In genomic region chr19:36347376-36347775, GRCm38 (mm10) we compare ENCODE assay signal across 8 mouse cellular contexts. TPM values are rescaled to one million over a fixed set of nuclear protein-coding genes. Genes with fewer than 3 reads are reported as not detected.
DNase-seq lines count a peak whose midpoint lies in the region; ATAC-seq and TF ChIP-seq lines count a peak whose summit lies in the region.

No protein-coding gene starts in this region.

- no peak for ATAC-seq in neural tube, embryonic 11.5 days (ENCODE audit: insufficient read depth, low FRiP score, low TSS enrichment)
- ATAC-seq in kidney, postnatal 0 days (replicated peaks; ENCODE audit: low FRiP score, low read depth): no peak
- ATAC-seq in frontal cortex, adult (ENCODE audit: low TSS enrichment): no peak

- no peak for TF ChIP-seq CTCF in embryonic fibroblast, embryonic 13.5 days (IDR thresholded peaks at IDR 0.05; ENCODE audit: borderline replicate concordance, insufficient read depth, low read length)
- no peak for TF ChIP-seq CTCF in kidney, postnatal 0 days (IDR thresholded peaks at IDR 0.05; ENCODE audit: low read depth)

- no peak overlapping the region for H3K9ac ChIP-seq in neural tube, embryonic 11.5 days (ENCODE audit: low read length)
- no peak overlapping the region for H3K9ac ChIP-seq in kidney, postnatal 0 days (ENCODE audit: low read depth, low read length)

- no peaks in the 10 kb centered on the region for H3K36me3 ChIP-seq in neural tube, embryonic 11.5 days (ENCODE audit: control insufficient read depth, insufficient read depth, low read length)
- H3K36me3 ChIP-seq in kidney, postnatal 0 days (ENCODE audit: insufficient read depth, low read length): no peaks in the 10 kb centered on the region
- no peaks in the 10 kb centered on the region for H3K36me3 ChIP-seq in myocyte (ENCODE audit: control insufficient read depth, insufficient read depth)

- no peak overlapping the region for H3K27ac ChIP-seq in neural tube, embryonic 11.5 days (ENCODE audit: low read depth, low read length)
- no peak overlapping the region for H3K27ac ChIP-seq in embryonic fibroblast, embryonic 13.5 days (ENCODE audit: insufficient read depth, low read length)
- no peak overlapping the region for H3K27ac ChIP-seq in kidney, postnatal 0 days

- no peak for TF ChIP-seq POLR2A in embryonic fibroblast, embryonic 13.5 days (IDR thresholded peaks at IDR 0.05; ENCODE audit: low read depth, low read length)
- TF ChIP-seq POLR2A in myocyte (IDR thresholded peaks at IDR 0.05; ENCODE audit: insufficient read length, low read depth): no peak

- H3K4me3 ChIP-seq in neural tube, embryonic 11.5 days (ENCODE audit: low read depth, low read length): no peak overlapping the region
- 0 out of 2 replicates have a peak overlapping the region, but pooled peaks have one; percentile 73 for H3K4me3 ChIP-seq in embryonic fibroblast, embryonic 13.5 days (ENCODE audit: insufficient read depth, low read length)
- no peak overlapping the region; the same call in 1 of the 2 replicates for H3K4me3 ChIP-seq in kidney, postnatal 0 days (replicated peaks; ENCODE audit: low read depth, low read length)
- peak overlapping the region; percentile 27 for H3K4me3 ChIP-seq in myocyte

- 17% methylated on average over 6 of the region's 6 CpGs for WGBS in neural tube, embryonic 11.5 days
- 20% methylated on average over 6 of the region's 6 CpGs for WGBS in kidney, postnatal 0 days

- H3ac ChIP-seq in myocyte (ENCODE audit: control insufficient read depth, insufficient read length): no peak overlapping the region

- H3K4me1 ChIP-seq in neural tube, embryonic 11.5 days (ENCODE audit: control insufficient read depth, insufficient read depth, low read length): 0 out of 2 replicates have a peak, but pooled peaks cover 3% of the 10 kb centered on the region
- no peaks in the 10 kb centered on the region; the same call in 1 of the 2 replicates for H3K4me1 ChIP-seq in embryonic fibroblast, embryonic 13.5 days (ENCODE audit: control insufficient read depth, insufficient read depth, low read length)
- H3K4me1 ChIP-seq in kidney, postnatal 0 days (replicated peaks; ENCODE audit: insufficient read depth, low read length): no peaks in the 10 kb centered on the region

- no peak for DNase-seq in neural tube, embryonic 11.5 days (ENCODE audit: low spot score)
- DNase-seq in neural tube, embryonic 10.5 days (ENCODE audit: extremely low spot score, low spot score): no peak
- no peak for DNase-seq in kidney, postnatal 0 days (ENCODE audit: low spot score)
- no peak for DNase-seq in spleen, adult 18-20 months
- no peak for DNase-seq in urinary bladder, postnatal 4 days (ENCODE audit: low spot score in 2 of 2)

- H3K27me3 ChIP-seq in neural tube, embryonic 11.5 days (ENCODE audit: control insufficient read depth, insufficient read depth, low read length): peaks cover 39% of the 10 kb centered on the region
- peaks cover 22% of the 10 kb centered on the region for H3K27me3 ChIP-seq in kidney, postnatal 0 days (ENCODE audit: insufficient read depth, low read length)
- no peaks in the 10 kb centered on the region for H3K27me3 ChIP-seq in myocyte (ENCODE audit: control insufficient read depth, insufficient read depth, insufficient read length)

- H3K9me3 ChIP-seq in neural tube, embryonic 11.5 days (ENCODE audit: control insufficient read depth, low read length): no peaks in the 10 kb centered on the region
- no peaks in the 10 kb centered on the region for H3K9me3 ChIP-seq in kidney, postnatal 0 days (replicated peaks; ENCODE audit: low read length)

- peak overlapping the region; percentile 100; the same call in 1 of the 2 replicates for H3K4me2 ChIP-seq in neural tube, embryonic 11.5 days (ENCODE audit: low read depth)
- peak overlapping the region; percentile 99 for H3K4me2 ChIP-seq in kidney, postnatal 0 days (ENCODE audit: low read length)
- H3K4me2 ChIP-seq in myocyte (ENCODE audit: low read depth): peak overlapping the region; percentile 74

- H3K79me2 ChIP-seq in myocyte (ENCODE audit: control insufficient read depth, insufficient read depth): no peaks in the 10 kb centered on the region

TF ChIP-seq in myocyte, 11 proteins besides CTCF, POLR2A, EP300 and RAD21:
- TF ChIP-seq E2F4 (IDR thresholded peaks at IDR 0.05; ENCODE audit: insufficient read depth) (no peak), POLR2AphosphoS2 (IDR thresholded peaks at IDR 0.05; ENCODE audit: insufficient read length, low read depth) (no peak), REST (IDR thresholded peaks at IDR 0.05; ENCODE audit: insufficient read depth, insufficient read length) (no peak), MAX (IDR thresholded peaks at IDR 0.05; ENCODE audit: low read depth) (no peak), MYOG (IDR thresholded peaks at IDR 0.05; ENCODE audit: control insufficient read depth in 1 of 3, insufficient read depth in 1 of 3, insufficient read length in 2 of 3, low read depth in 2 of 3) (no peak), CEBPB (IDR thresholded peaks at IDR 0.05; ENCODE audit: insufficient read depth, poor library complexity, severe bottlenecking) (no peak), MYOD1 (IDR thresholded peaks at IDR 0.05; ENCODE audit: control insufficient read depth in 1 of 3, insufficient read length in 2 of 3, low read depth in 2 of 3) (no peak), USF1 (IDR thresholded peaks at IDR 0.05; ENCODE audit: low read depth) (no peak), TCF12 (IDR thresholded peaks at IDR 0.05; ENCODE audit: insufficient read depth, poor library complexity, severe bottlenecking) (no peak)

RNA-seq across cellular contexts. Expression of gene Pcgf5, which starts 0.7 kb away (rescaled TPM):
- 8.1 and 9.4 TPM in 2 replicates for polyA plus RNA-seq in neural tube, embryonic 11.5 days (2014; fragmentation: Nextera tagmentation; extraction: Ambion mirVana)
- polyA plus RNA-seq in embryonic fibroblast, embryonic 13.5 days (2011; ENCODE audit: insufficient read length, low read depth, missing spikeins): 12.0 and 12.4 TPM in 2 replicates
- polyA plus RNA-seq in kidney, postnatal 0 days (2015; fragmentation: Nextera tagmentation; extraction: Ambion mirVana): 12.5 and 14.0 TPM in 2 replicates
- 13.9 TPM for polyA plus RNA-seq in myocyte (2012; fragmentation: generic; extraction: Trizol)

Comparison
In these comparisons a context has a peak if more than half of its experiments do, and no peak if none do; other contexts are left out.
1. H3K4me3 ChIP-seq: peak in embryonic fibroblast, embryonic 13.5 days (single experiment) and myocyte (single experiment); none in neural tube, embryonic 11.5 days (single experiment) and kidney, postnatal 0 days (single experiment).
2. Peak in every context shown above with its lines, with median percentiles within 50 percentile points of each other: H3K4me2 ChIP-seq.